Comparison of ENCODE assay signal across 9 mouse cellular contexts in the genomic region with DNA sequence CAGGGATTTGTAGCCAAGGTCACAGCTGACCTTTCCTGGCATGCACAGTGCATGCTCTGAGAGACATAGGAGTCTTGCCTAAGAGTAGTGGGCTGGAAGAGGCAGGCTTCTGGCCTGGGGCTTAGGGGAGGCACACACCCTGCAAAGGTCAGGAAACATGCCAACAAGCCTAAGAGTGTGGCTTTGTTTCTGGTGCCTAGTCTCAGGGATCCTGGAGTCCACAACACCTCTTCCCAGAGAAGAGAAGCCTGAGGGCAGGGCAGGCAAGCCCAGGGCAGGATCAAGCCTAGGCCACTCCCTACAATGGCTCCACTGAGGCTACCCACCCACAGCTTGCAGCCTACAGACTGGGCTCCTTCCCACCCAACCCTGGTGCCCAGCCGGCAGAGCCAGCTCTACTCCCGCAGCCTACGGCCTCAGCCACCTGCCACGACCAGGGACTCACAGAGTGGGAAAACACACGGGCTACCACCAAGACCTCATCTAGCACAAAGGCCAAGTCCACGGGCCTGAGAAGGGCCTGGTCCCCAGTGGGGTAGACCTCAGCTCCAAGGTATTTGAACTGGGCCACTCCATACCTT. TPM values are rescaled to one million over a fixed set of nuclear protein-coding genes. Genes with fewer than 3 reads are reported as not detected.
DNase-seq lines count a peak whose midpoint lies in the region; ATAC-seq and TF ChIP-seq lines count a peak whose summit lies in the region.
"Had no signal": no experiment of that assay in that cellular context is flagged by ENCODE, and none has a peak within 500 bp of the region (broad histone marks: within the 10 kb centered on the region; RNA-seq: fewer than 3 reads in every experiment).

No protein-coding gene starts in this region.

- TF ChIP-seq CTCF in spleen, adult 2 months (IDR thresholded peaks at IDR 0.05; ENCODE audit: extremely low read depth, insufficient read depth, insufficient read length, insufficient replicate concordance), result no peak
- no peak for TF ChIP-seq CTCF in olfactory bulb, adult 2 months (IDR thresholded peaks at IDR 0.05; ENCODE audit: insufficient read depth, low read depth, low read length)

- H3K4me1 ChIP-seq in spleen, adult 2 months (ENCODE audit: control insufficient read depth, insufficient read depth, insufficient read length), result peaks cover 13% of the 10 kb centered on the region; the same call in 1 of the 2 replicates
- peaks cover 13% of the 10 kb centered on the region for H3K4me1 ChIP-seq in heart, embryonic 16.5 days (ENCODE audit: control insufficient read depth, insufficient read depth, low read length)
- H3K4me1 ChIP-seq in limb, embryonic 15.5 days, result peaks cover 24% of the 10 kb centered on the region
- peaks cover 22% of the 10 kb centered on the region for H3K4me1 ChIP-seq in olfactory bulb, adult 2 months (ENCODE audit: control insufficient read depth, insufficient read depth, low read length)

- H3K4me3 ChIP-seq in spleen, adult 2 months (ENCODE audit: extremely low read depth, insufficient read depth, insufficient read length), result peak overlapping the region; percentile 74
- peak overlapping the region; percentile 76 for H3K4me3 ChIP-seq in heart, embryonic 16.5 days (ENCODE audit: low read length)
- peak overlapping the region; percentile 82 for H3K4me3 ChIP-seq in limb, embryonic 15.5 days
- peak overlapping the region; percentile 91 for H3K4me3 ChIP-seq in olfactory bulb, adult 2 months (ENCODE audit: insufficient read depth, low read depth, low read length)

- DNase-seq in spleen, adult 2 months (ENCODE audit: low read depth in 1 of 2, low spot score in 2 of 2), result no peak
- DNase-seq in spleen, postnatal 36 days (ENCODE audit: low spot score in 2 of 2), result no peak
- peak; percentile 22 to 27 for DNase-seq in cerebellum, postnatal 10 days
- DNase-seq in layer of hippocampus, adult 8-10 months (ENCODE audit: low spot score in 2 of 2), result no peak

- no peak for TF ChIP-seq POLR2A in spleen, adult 2 months (IDR thresholded peaks at IDR 0.05; ENCODE audit: low read depth, low read length)
- no peak for TF ChIP-seq POLR2A in olfactory bulb, adult 2 months (IDR thresholded peaks at IDR 0.05; ENCODE audit: insufficient read depth, low read depth, low read length)

- no peak for ATAC-seq in heart, embryonic 16.5 days (replicated peaks; ENCODE audit: extremely low read depth, insufficient read depth, low FRiP score)
- no peak for ATAC-seq in limb, embryonic 15.5 days (ENCODE audit: insufficient number of reproducible peaks, low FRiP score, low TSS enrichment, low read depth)
- no peak for ATAC-seq in megakaryocyte progenitor cell, adult 5-6 weeks (replicated peaks; ENCODE audit: poor library complexity)

- no peaks in the 10 kb centered on the region for H3K9me3 ChIP-seq in heart, embryonic 16.5 days (replicated peaks; ENCODE audit: control insufficient read depth, low read length)
- H3K9me3 ChIP-seq in limb, embryonic 15.5 days, result no peaks in the 10 kb centered on the region

- no peaks in the 10 kb centered on the region for H3K27me3 ChIP-seq in spleen, adult 2 months (ENCODE audit: control insufficient read depth, insufficient read depth, low read length)
- no peaks in the 10 kb centered on the region for H3K27me3 ChIP-seq in heart, embryonic 16.5 days (ENCODE audit: control insufficient read depth, insufficient read depth, low read length)
- no peaks in the 10 kb centered on the region for H3K27me3 ChIP-seq in limb, embryonic 15.5 days

- WGBS in spleen, adult 2 months, result 7% methylated on average over 6 of the region's 6 CpGs
- WGBS in heart, embryonic 16.5 days, result 32% methylated on average over 6 of the region's 6 CpGs
- WGBS in limb, embryonic 15.5 days, result 54% methylated on average over 6 of the region's 6 CpGs
- 32% methylated on average over 6 of the region's 6 CpGs for WGBS in olfactory bulb, adult 2 months

- peaks cover 28% of the 10 kb centered on the region for H3K36me3 ChIP-seq in spleen, adult 2 months (ENCODE audit: control insufficient read depth, insufficient read depth, low read length)
- H3K36me3 ChIP-seq in heart, embryonic 16.5 days (ENCODE audit: control insufficient read depth, insufficient read depth), result peaks cover 35% of the 10 kb centered on the region
- H3K36me3 ChIP-seq in limb, embryonic 15.5 days, result peaks cover 41% of the 10 kb centered on the region

- H3K27ac ChIP-seq in spleen, adult 2 months (ENCODE audit: insufficient read depth, low read length), result peak overlapping the region; percentile 70
- H3K27ac ChIP-seq in heart, embryonic 16.5 days (ENCODE audit: low read length), result peak overlapping the region; percentile 85
- H3K27ac ChIP-seq in limb, embryonic 15.5 days, result peak overlapping the region; percentile 40; the same call in 1 of the 2 replicates
- H3K27ac ChIP-seq in olfactory bulb, adult 2 months (ENCODE audit: insufficient read depth, low read depth, low read length), result peak overlapping the region; percentile 67; the same call in 1 of the 2 replicates

- peak overlapping the region; percentile 87 for H3K4me2 ChIP-seq in heart, embryonic 16.5 days (ENCODE audit: low read depth, low read length)
- peak overlapping the region; percentile 83 for H3K4me2 ChIP-seq in limb, embryonic 15.5 days

- peak overlapping the region; percentile 86 for H3K9ac ChIP-seq in heart, embryonic 16.5 days (ENCODE audit: low read length)
- H3K9ac ChIP-seq in limb, embryonic 15.5 days, result peak overlapping the region; percentile 86

RNA-seq across cellular contexts. Expression of gene Ctsd, which starts 1.1 kb away (rescaled TPM):
- 359 and 461 TPM in 2 replicates for polyA plus RNA-seq in spleen, adult 2 months (2012; rRNA removed)
- 470 and 482 TPM in 2 replicates for polyA plus RNA-seq in heart, embryonic 16.5 days (2015; fragmentation: Nextera tagmentation; extraction: Ambion mirVana)
- 392 and 426 TPM in 2 replicates for polyA plus RNA-seq in limb, embryonic 15.5 days (2015; fragmentation: Nextera tagmentation; extraction: Ambion mirVana)
- polyA plus RNA-seq in olfactory bulb, adult 2 months (2012; ENCODE audit: insufficient read depth, insufficient read length, low replicate concordance, missing spikeins), result 266 and 290 TPM in 2 replicates
- total RNA-seq in layer of hippocampus, adult 8-10 months (2022), result 1,000 to 10,000 TPM in 2 of 4 experiments, 100 to 1,000 TPM in 2; 302 to 1,974 (median 897) TPM
- total RNA-seq in megakaryocyte progenitor cell, adult 5-6 weeks (2015), result 115 and 133 TPM in 2 replicates
- 129 and 170 TPM in 2 replicates for total RNA-seq in megakaryocyte progenitor cell, adult 5-6 weeks (2017)

RNA-seq across cellular contexts. Expression of gene Gm49369, which starts 4.2 kb away (rescaled TPM):
- polyA plus RNA-seq in spleen, adult 2 months (2012; rRNA removed), result 0.21 TPM in 1 of 2 replicates, not detected in the other
- polyA plus RNA-seq in heart, embryonic 16.5 days (2015; fragmentation: Nextera tagmentation; extraction: Ambion mirVana), result not detected in 2 replicates
- polyA plus RNA-seq in limb, embryonic 15.5 days (2015; fragmentation: Nextera tagmentation; extraction: Ambion mirVana), result not detected in 2 replicates
- polyA plus RNA-seq in olfactory bulb, adult 2 months (2012; ENCODE audit: insufficient read depth, insufficient read length, low replicate concordance, missing spikeins), result not detected in 2 replicates
- total RNA-seq in layer of hippocampus, adult 8-10 months (2022), result 10 to 100 TPM in 2 of 4 experiments, 1 to 10 TPM in 2; 2.0 to 27.5 (median 16.4) TPM
- total RNA-seq in megakaryocyte progenitor cell, adult 5-6 weeks (2015), result not detected in 2 replicates
- 25.2 and 59.0 TPM in 2 replicates for total RNA-seq in megakaryocyte progenitor cell, adult 5-6 weeks (2017)

RNA-seq across cellular contexts. Expression of gene Ifitm10, which starts 13.2 kb away (rescaled TPM):
- polyA plus RNA-seq in spleen, adult 2 months (2012; rRNA removed), result 14.7 and 20.2 TPM in 2 replicates
- polyA plus RNA-seq in heart, embryonic 16.5 days (2015; fragmentation: Nextera tagmentation; extraction: Ambion mirVana), result 4.8 and 4.9 TPM in 2 replicates
- polyA plus RNA-seq in limb, embryonic 15.5 days (2015; fragmentation: Nextera tagmentation; extraction: Ambion mirVana), result 4.0 and 4.6 TPM in 2 replicates
- polyA plus RNA-seq in olfactory bulb, adult 2 months (2012; ENCODE audit: insufficient read depth, insufficient read length, low replicate concordance, missing spikeins), result not detected in 2 replicates
- 10 to 100 TPM; 33.3 to 40.3 (median 35.8) TPM for total RNA-seq in layer of hippocampus, adult 8-10 months (2022)
- not detected in 2 replicates for total RNA-seq in megakaryocyte progenitor cell, adult 5-6 weeks (2015)
- not detected in 2 replicates for total RNA-seq in megakaryocyte progenitor cell, adult 5-6 weeks (2017)
- total RNA-seq: common myeloid progenitor, adult 5-6 weeks had no signal

RNA-seq across cellular contexts. Expression of gene Syt8, which starts 47.9 kb away (rescaled TPM):
- polyA plus RNA-seq in spleen, adult 2 months (2012; rRNA removed), result 0.94 and 1.1 TPM in 2 replicates
- polyA plus RNA-seq in heart, embryonic 16.5 days (2015; fragmentation: Nextera tagmentation; extraction: Ambion mirVana), result 0.17 and 0.32 TPM in 2 replicates
- polyA plus RNA-seq in limb, embryonic 15.5 days (2015; fragmentation: Nextera tagmentation; extraction: Ambion mirVana), result 6.3 and 6.7 TPM in 2 replicates
- not detected in 2 replicates for polyA plus RNA-seq in olfactory bulb, adult 2 months (2012; ENCODE audit: insufficient read depth, insufficient read length, low replicate concordance, missing spikeins)
- total RNA-seq in layer of hippocampus, adult 8-10 months (2022), result 1 to 10 TPM in 2 of 4 experiments, under 1 TPM in 1, not detected in 1; 0.29 to 2.3 (median 1.9) TPM
- total RNA-seq in megakaryocyte progenitor cell, adult 5-6 weeks (2015), result not detected in 2 replicates
- not detected in 2 replicates for total RNA-seq in megakaryocyte progenitor cell, adult 5-6 weeks (2017)
- total RNA-seq: common myeloid progenitor, adult 5-6 weeks had no signal

RNA-seq across cellular contexts. Expression of gene Tnni2, which starts 54.9 kb away (rescaled TPM):
- polyA plus RNA-seq in spleen, adult 2 months (2012; rRNA removed), result 3.0 and 3.9 TPM in 2 replicates
- polyA plus RNA-seq in heart, embryonic 16.5 days (2015; fragmentation: Nextera tagmentation; extraction: Ambion mirVana), result 14.1 and 27.0 TPM in 2 replicates
- polyA plus RNA-seq in limb, embryonic 15.5 days (2015; fragmentation: Nextera tagmentation; extraction: Ambion mirVana), result 136 and 529 TPM in 2 replicates
- not detected in 2 replicates for polyA plus RNA-seq in olfactory bulb, adult 2 months (2012; ENCODE audit: insufficient read depth, insufficient read length, low replicate concordance, missing spikeins)
- total RNA-seq in layer of hippocampus, adult 8-10 months (2022), result 1 to 10 TPM; 1.2 to 4.9 (median 2.7) TPM
- 6.0 and 8.0 TPM in 2 replicates for total RNA-seq in megakaryocyte progenitor cell, adult 5-6 weeks (2015)
- 2.4 and 7.7 TPM in 2 replicates for total RNA-seq in megakaryocyte progenitor cell, adult 5-6 weeks (2017)

Comparison
In these comparisons a context has a peak if more than half of its experiments do, and no peak if none do; other contexts are left out.
1. DNase-seq: peak in cerebellum, postnatal 10 days (2 of 2); none in spleen, adult 2 months (0 of 2), spleen, postnatal 36 days (0 of 2) and layer of hippocampus, adult 8-10 months (0 of 2).
2. Peak in every context shown above with its lines, with median percentiles within 50 percentile points of each other: H3K27ac ChIP-seq and H3K4me3 ChIP-seq.